Mouse (Mus musculus) ES-Bruce4 (cell line): ENCODE measurements around the gene Adamts3.

Experiments used
- CTCF ChIP-seq: IDR thresholded peaks from one replicate; pipeline ENCODE4 v1.8.1; 2011; ENCODE audit warnings: low read depth, low read length
- EP300 ChIP-seq: IDR thresholded peaks from 2 replicates; pipeline ENCODE4 v1.6.1; 2011; ENCODE audit warnings: low read depth, low read length; ENCODE audit not compliant: insufficient read depth

- TF ChIP-seq CTCF (no peak), EP300 (no peak)
These were observed 38.8 kb downstream of the Adamts3 start for GRCm38 (mm10) chr5:89844354-89844753.
